Mouse (Mus musculus): ENCODE results near the gene Haus4.
A peak's percentile ranks its signal among the peaks of the same experiment; 100 is the strongest.

The Haus4 gene

DNA sequence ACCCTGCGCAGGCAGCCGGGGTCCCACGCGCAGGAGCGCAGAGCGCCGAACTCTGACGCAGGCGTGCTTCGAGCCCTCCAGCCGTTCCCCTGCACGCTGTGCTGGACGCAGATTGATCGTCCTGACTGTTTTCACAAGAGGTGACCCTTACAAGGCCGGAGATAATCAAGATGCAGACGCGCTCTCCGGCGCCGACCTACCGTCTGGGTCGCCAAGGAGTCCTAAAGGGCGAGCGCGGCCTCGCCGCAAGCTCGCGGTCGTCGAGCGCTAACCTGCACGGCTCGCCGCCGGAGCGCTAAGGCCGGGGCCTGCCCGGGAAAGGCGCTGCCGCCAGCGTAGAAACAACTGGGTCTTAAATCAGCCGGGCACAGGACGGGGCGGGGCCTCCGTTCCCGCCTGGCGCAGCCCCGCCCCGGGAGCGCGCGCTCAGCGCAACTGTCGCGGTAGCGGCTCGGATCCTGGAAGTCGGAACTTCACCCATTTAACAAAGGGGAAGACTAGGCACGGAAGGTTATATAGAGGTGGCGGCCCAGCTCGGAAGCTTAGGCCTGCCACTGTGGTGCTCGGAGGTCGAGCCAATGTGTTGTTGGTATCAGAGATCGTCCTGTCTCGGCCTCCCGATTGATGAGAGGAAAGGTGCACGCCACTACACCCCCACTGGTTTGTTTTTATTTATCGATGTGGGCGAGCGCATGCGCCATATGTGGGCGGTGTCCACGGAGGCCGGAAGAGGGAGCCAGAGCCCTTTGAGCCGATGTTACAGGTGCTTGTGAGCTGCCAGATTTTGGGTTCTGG, at the start of gene Haus4:
TSS of gene Haus4 (minus strand) at position 642 of the 795 bp plus-strand sequence.
- peak; percentile 85 for DNase-seq

- DNase-seq: no peak
These were observed 49.3 kb upstream of the Haus4 start for GRCm38 (mm10) chr14:54603686-54604085.

DNA sequence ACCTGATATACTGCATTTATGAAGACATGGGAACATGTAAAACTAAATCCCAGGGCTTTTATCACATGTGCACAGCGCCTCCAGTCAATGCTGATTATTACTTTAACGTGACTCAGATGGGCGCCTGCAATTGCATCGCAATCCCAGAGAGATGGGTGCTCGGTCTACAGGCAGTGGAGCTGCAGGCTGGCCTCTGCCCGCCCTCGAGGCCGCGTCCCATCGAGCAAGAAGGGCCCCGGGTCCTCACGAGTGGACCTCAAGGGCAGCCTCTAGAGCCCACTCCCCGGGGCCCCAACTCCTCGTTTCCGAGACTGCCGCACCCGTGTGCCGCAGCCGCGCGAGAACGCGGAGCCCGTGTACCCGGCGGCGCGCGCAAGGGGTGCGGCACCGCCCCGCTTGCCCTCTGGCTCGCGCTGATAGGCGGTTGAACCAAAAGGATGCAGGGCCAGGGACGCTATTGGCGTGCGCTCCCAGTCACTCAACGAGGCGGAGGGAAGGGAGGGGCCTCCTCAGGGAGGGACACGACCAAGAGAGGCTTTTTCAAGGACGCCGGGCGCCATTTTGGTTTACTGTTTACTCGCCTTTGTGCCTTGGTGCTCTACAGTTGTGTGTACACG, 48.7 kb upstream of the Haus4 start:
- peak; percentile 94 for DNase-seq

- DNase-seq: peak; percentile 15
These were observed 48.2 kb upstream of the Haus4 start for GRCm38 (mm10) chr14:54602613-54603012.

DNA sequence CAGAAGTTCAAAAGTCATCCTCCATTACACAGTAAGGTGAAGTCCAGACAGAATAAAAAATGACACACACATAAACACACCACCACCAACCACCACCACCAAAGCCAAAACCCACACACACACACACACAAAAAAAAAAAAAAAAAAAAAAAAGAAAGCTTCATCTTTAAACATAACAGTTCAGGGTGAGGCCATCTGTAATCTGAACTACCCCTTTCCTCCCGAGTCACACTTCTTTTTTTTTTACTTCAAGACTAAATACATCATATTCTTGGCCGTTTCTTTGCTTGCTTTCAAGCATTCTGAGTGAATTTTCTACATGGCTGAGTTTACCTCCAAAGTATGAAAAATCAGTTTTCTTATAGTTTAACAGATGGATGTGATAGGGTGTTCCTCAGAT, 47.2 kb upstream of the Haus4 start:
- DNase-seq: no peak

DNA sequence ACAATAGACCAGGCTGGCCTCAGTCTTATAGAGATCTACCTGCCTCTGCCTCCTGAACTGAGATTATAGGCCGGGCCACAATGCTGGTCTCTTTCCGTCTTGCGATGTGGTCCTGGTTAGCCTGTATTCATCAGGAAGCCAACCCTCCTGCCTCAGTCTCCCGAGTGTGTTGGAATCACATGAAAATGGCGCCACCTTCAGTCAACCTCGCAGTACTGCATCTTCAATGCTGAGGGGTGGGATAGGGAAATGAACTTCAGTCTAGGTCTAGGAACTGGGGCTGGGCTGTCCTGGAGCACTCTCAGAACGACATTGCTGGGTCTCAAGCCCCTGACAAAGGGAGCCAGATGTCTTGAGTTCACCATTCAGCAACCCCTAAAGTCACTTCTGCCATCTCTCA, 42.7 kb upstream of the Haus4 start:
- no peak for DNase-seq

GRCm38 (mm10) chr14:54594631-54595414, 40.4 kb upstream of the Haus4 start:
- DNase-seq: no peak

- DNase-seq: no peak
These were observed 39.6 kb upstream of the Haus4 start for GRCm38 (mm10) chr14:54594055-54594454.

GRCm38 (mm10) chr14:54592319-54592934, 38.0 kb upstream of the Haus4 start:
- DNase-seq: no peak

- DNase-seq: no peak
These were observed 36.6 kb upstream of the Haus4 start for GRCm38 (mm10) chr14:54591056-54591455.

- peak; percentile 56 for DNase-seq
These were observed 29.4 kb upstream of the Haus4 start for GRCm38 (mm10) chr14:54583681-54584338.

DNA sequence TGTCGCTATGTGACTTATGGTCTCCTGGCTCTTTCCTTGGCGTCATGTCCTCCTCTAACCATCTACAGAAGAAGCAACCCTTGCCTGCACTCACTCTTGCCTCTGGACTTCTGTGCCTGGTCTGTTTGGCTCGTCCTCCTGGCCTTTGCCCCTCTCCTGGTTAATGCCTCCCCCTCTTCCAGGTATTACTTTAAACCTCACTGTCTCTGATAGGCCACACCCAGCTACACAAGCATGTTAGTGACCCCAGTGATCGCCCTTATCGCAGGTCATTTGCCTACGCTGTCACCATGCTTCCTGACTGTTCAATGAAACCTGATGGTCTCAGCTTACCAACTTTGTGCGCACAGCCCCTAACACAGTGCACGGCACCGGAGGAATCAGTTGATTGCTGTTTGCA, 28.1 kb upstream of the Haus4 start:
- no peak for DNase-seq

GRCm38 (mm10) chr14:54579638-54580037, 25.2 kb upstream of the Haus4 start:
- no peak for DNase-seq

GRCm38 (mm10) chr14:54578063-54578462, 23.6 kb upstream of the Haus4 start:
- peak; percentile 64 for DNase-seq

- peak; percentile 45 for DNase-seq
These were observed 22.9 kb upstream of the Haus4 start, which contains the start of gene Ajuba for GRCm38 (mm10) chr14:54577089-54577982. TSS of gene Ajuba (minus strand) at chr14:54577558.

- peak; percentile 21 for DNase-seq
These were observed 22.0 kb upstream of the Haus4 start for GRCm38 (mm10) chr14:54576241-54577088.

DNA sequence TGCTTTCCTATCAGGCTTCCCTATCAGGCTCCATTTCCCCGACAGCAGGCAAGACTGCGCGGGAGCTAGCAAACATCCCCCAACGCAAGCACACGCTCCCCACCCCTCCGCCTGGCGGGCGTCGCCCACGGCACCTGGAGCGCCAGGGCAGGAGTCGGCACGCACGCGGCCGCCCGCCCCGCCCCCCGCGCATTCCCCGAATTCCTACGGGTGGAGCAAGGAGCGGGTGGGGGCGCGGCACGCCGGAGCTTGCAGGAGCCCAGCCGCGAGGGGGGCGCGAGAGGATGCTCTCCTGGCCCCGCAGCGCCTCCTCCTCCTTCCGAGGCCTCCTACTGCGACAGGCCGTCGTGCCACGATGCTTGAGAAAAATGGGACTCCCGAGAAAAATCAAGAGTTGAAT, 21.2 kb upstream of the Haus4 start:
- peak; percentile 24 for DNase-seq

DNA sequence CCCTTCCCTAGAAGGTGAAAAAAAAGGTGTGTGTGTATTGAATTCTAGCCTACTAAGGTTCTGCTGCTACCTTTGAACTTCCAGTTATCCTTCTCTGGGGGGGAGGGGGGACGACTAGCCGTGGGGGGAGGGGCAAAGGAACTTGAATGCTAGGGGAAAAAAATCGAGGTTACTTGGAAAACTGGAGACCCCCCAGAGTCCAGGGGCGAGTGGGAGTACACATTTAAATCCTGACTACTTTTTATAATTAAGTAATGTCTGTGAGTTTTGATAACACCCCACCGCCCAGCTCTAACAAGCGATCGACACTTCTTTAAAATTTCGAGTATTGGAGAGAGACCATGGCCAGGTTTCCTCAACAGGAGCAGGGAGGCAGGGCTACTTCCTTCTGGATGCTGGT, 20.6 kb upstream of the Haus4 start:
- no peak for DNase-seq

- DNase-seq: no peak
These were observed 19.8 kb upstream of the Haus4 start for GRCm38 (mm10) chr14:54574253-54574652.
